Mouse (Mus musculus) spleen, adult 2 months (tissue): ENCODE measurements around the gene Osbp2. TPM values are rescaled to one million over a fixed set of nuclear protein-coding genes. Genes with fewer than 3 reads are reported as not detected.

Experiments used
- DNase-seq, 2 experiments: peaks; one replicate each; pipeline versions ENCODE4 v3.0.0 to v3.0.0-alpha.2; 2012 to 2021; ENCODE audit warnings: low spot score in 2 of 2, low read depth in 1 of 2
- H3K27ac ChIP-seq: fragments of 200-500 bp; 2 replicates; pipeline ENCODE4 v1.5.1; 2012; ENCODE audit warnings: low read length, inconsistent platforms; ENCODE audit not compliant: insufficient read depth
- H3K27me3 ChIP-seq: fragments of 200-500 bp; 2 replicates; pipeline ENCODE4 v1.6.1; 2012; ENCODE audit warnings: mild to moderate bottlenecking, moderate library complexity, low read length, inconsistent platforms; ENCODE audit not compliant: control insufficient read depth, insufficient read depth
- H3K36me3 ChIP-seq: fragments of 200-500 bp; 2 replicates; pipeline ENCODE4 v1.6.1; 2012; ENCODE audit warnings: mild to moderate bottlenecking, low read length, inconsistent platforms; ENCODE audit not compliant: control insufficient read depth, insufficient read depth
- H3K4me1 ChIP-seq: fragments of 200-500 bp; 2 replicates; pipeline ENCODE4 v1.6.1; 2011; ENCODE audit warnings: inconsistent platforms; ENCODE audit not compliant: control insufficient read depth, insufficient read depth, insufficient read length
- H3K4me3 ChIP-seq: fragments of 200-500 bp; 2 replicates; pipeline ENCODE4 v1.5.1; 2011; ENCODE audit warnings: mild to moderate bottlenecking, inconsistent platforms; ENCODE audit not compliant: insufficient read depth, insufficient read length; ENCODE audit errors: extremely low read depth
- CTCF ChIP-seq: fragments of 200-500 bp; IDR thresholded peaks from 2 replicates; pipeline ENCODE4 v1.5.1; 2011; ENCODE audit warnings: mild to moderate bottlenecking, inconsistent platforms; ENCODE audit not compliant: insufficient read depth, insufficient read length, insufficient replicate concordance; ENCODE audit errors: extremely low read depth
- POLR2A ChIP-seq: fragments of 200-500 bp; IDR thresholded peaks from 2 replicates; pipeline ENCODE4 v1.6.1; 2011; ENCODE audit warnings: low read depth, low read length, inconsistent platforms
- WGBS: fragments of 180-500 bp; shearing (Covaris S2); methylation state at CpG from one replicate; pipeline ENCODE4 v1.1.7; 2018; 5-methylcytosine and 5-hydroxymethylcytosine counted together
- polyA plus RNA-seq: library from polyadenylated mRNA; depleted of rRNA; stranded (reverse); fragments of >200 nt; gene quantifications from 2 replicates; pipeline ENCODE4 v1.2.3, GENCODE M21; 2012; rRNA removed

Osbp2 gene
- polyA plus RNA-seq, 1 experiment, result 0.05 TPM

DNA sequence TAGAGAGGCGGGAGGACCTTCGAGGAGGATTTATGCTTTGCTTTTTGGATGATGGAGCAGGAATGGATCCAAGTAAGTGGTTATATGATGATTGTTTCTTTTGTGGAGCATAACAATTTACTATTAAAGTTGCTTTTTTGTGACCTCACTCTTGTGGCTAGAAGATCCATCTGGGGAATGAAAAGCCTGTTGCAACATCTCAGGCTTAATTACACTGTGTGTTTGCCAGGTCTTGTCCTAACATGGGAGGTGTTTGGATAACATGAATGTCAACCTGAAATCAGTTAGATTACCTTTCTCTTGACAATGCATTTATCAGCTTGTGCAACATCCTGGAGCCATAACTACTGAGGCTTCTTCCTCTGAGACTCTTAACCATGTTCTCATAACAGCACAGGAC is 194.9 kb downstream of the Osbp2 start:
- Histone ChIP-seq H3K27ac (no peak overlapping the region), H3K36me3 (peaks cover 13% of the 10 kb centered on the region), H3K4me3 (no peak overlapping the region), H3K4me1 (no peaks in the 10 kb centered on the region), H3K27me3 (no peaks in the 10 kb centered on the region)
- no peak for DNase-seq
- no peak for TF ChIP-seq CTCF
- WGBS, result 95% methylated on average over 2 of the region's 2 CpGs

DNA sequence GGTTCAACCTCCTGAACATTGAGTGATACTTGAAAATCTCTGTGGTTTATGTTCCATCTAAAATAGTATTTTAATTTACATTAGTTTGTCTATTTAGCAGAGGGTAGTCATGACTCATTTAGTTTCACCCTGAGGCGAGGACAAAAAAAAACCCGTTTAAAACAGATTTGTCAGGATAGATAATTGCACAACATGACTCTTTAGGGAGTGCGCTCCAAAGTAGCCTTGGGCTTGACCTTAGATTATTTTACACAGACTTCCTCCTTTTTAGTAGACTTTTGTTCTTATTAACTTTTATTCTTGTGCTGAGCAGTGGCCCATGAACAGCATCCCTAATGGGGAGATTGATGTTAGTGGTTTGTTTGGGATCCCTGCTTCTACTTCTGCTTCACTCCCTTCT is 196.2 kb downstream of the Osbp2 start:
- Histone ChIP-seq H3K4me3 (no peak overlapping the region), H3K27me3 (no peaks in the 10 kb centered on the region)
- TF ChIP-seq CTCF, result no peak
- TF ChIP-seq POLR2A, result no peak

DNA sequence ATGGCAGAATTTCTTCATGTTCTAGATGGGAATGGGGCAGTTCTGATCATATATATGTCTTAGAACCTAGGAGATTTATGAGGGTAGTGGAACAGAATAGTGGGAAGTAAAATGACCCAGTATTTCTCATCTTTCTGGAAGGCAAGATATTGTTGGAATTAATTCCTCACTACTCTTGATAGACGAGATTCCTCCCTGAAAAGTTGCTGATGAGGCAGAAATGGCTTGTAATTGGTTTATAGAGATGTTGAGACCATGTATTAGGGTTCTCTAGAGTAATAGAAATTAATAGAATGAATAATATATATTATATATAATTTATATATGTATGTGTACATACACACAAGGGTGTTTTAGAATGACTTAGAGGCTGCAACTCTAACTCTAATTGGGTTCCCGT is 201.7 kb downstream of the Osbp2 start:
- WGBS, result 99% methylated on average over 2 of the region's 2 CpGs
- Histone ChIP-seq H3K27ac (no peak overlapping the region), H3K36me3 (peaks cover 6% of the 10 kb centered on the region; the same call in 1 of the 2 replicates), H3K4me1 (no peaks in the 10 kb centered on the region), H3K4me3 (no peak overlapping the region), H3K27me3 (no peaks in the 10 kb centered on the region)
- TF ChIP-seq POLR2A (no peak), CTCF (no peak)
- DNase-seq, result no peak

More for the DNA sequence above, 196.2 kb downstream of the Osbp2 start:
- no peak overlapping the region for H3K27ac ChIP-seq
- DNase-seq, result no peak
- 82% methylated on average over 3 of the region's 3 CpGs for WGBS
- peaks cover 14% of the 10 kb centered on the region for H3K36me3 ChIP-seq
- no peaks in the 10 kb centered on the region for H3K4me1 ChIP-seq

Other genes starting within 250 kb of the Osbp2 start
- 7.0 and 7.5 TPM in 2 replicates for gene Morc2a, start 214.7 kb downstream of the Osbp2 start, polyA plus RNA-seq
- gene 4921536K21Rik, start 31.2 kb upstream of the Osbp2 start, polyA plus RNA-seq, result 0.02 TPM in 1 of 2 replicates, not detected in the other
- gene Dusp18, start 31.3 kb upstream of the Osbp2 start, polyA plus RNA-seq, result 0.44 and 0.48 TPM in 2 replicates
- gene Slc35e4, start 50.8 kb upstream of the Osbp2 start, polyA plus RNA-seq, result 3.4 and 5.0 TPM in 2 replicates
- 62.0 and 66.0 TPM in 2 replicates for gene Tcn2, start 68.3 kb upstream of the Osbp2 start, polyA plus RNA-seq
- 33.6 and 35.5 TPM in 2 replicates for gene Pes1, start 100.1 kb upstream of the Osbp2 start, polyA plus RNA-seq
- gene 4930556J24Rik, start 112.9 kb upstream of the Osbp2 start, polyA plus RNA-seq, result not detected in 2 replicates
- gene Gal3st1, start 119.7 kb upstream of the Osbp2 start, polyA plus RNA-seq, result 0.34 and 0.63 TPM in 2 replicates
- gene Sec14l4, start 167.6 kb upstream of the Osbp2 start, polyA plus RNA-seq, result 0.07 and 0.22 TPM in 2 replicates
- gene Sec14l3, start 200.9 kb upstream of the Osbp2 start, polyA plus RNA-seq, result not detected in 2 replicates
- 5.1 and 6.2 TPM in 2 replicates for gene Mtfp1, start 231.5 kb upstream of the Osbp2 start, polyA plus RNA-seq